ENCODE assay signal across 23 mouse cellular contexts in genomic region chr4:152041924-152042641, GRCm38 (mm10). TPM values are rescaled to one million over a fixed set of nuclear protein-coding genes. Genes with fewer than 3 reads are reported as not detected.
DNase-seq lines count a peak whose midpoint lies in the region; ATAC-seq and TF ChIP-seq lines count a peak whose summit lies in the region.
"Had no signal": no experiment of that assay in that cellular context is flagged by ENCODE, and none has a peak within 500 bp of the region (broad histone marks: within the 10 kb centered on the region; RNA-seq: fewer than 3 reads in every experiment).

No protein-coding gene starts in this region.

- H3K9me3 ChIP-seq in kidney, embryonic 16.5 days (ENCODE audit: low read length), result no peaks in the 10 kb centered on the region
- H3K9me3 ChIP-seq in megakaryocyte, embryonic 14.5 days, result no peaks in the 10 kb centered on the region
- H3K9me3 ChIP-seq in CH12.LX (replicated peaks; ENCODE audit: low read length), result no peaks in the 10 kb centered on the region
- H3K9me3 ChIP-seq: embryonic facial prominence, embryonic 12.5 days; forebrain, embryonic 15.5 days; heart, embryonic 10.5 days; hindbrain, embryonic 12.5 days had no signal

- dilution Hi-C loops in CH12.LX (cut with MboI; ENCODE audit: extremely low pct_ligation_motif_present, extremely low pct_unique_long_range_greater_than_20kb, low sequenced_read_pairs), result no loop called here

- peaks cover 55% of the 10 kb centered on the region for H3K79me2 ChIP-seq in CH12.LX (replicated peaks; ENCODE audit: control insufficient read depth, extremely low read depth, insufficient read depth, poor library complexity, severe bottlenecking)

- in situ Hi-C loops in CH12.LX (cut with MboI; ENCODE audit: low pct_ligation_motif_present, low pct_unique_long_range_greater_than_20kb, low sequenced_read_pairs), result loop anchor here (5.0 kb wide), 1 partner anchor 35 kb away; no protein-coding TSS in a partner anchor

- peak; percentile 42; the same call in 1 of the 2 replicates for TF ChIP-seq POLR2A in CH12.LX (IDR thresholded peaks at IDR 0.05; ENCODE audit: low read depth, low read length)

- no peak for TF ChIP-seq RAD21 in CH12.LX (IDR thresholded peaks at IDR 0.05; ENCODE audit: low read depth, low read length)

- no peak for TF ChIP-seq CTCF in CH12.LX (conservative IDR thresholded peaks at IDR 0.05 in 1 of 2, IDR thresholded peaks at IDR 0.05 in 1 of 2; ENCODE audit: low read depth in 2 of 2, low read length in 2 of 2)

- H3K27ac ChIP-seq in kidney, embryonic 16.5 days (ENCODE audit: low read length), result peak overlapping the region; percentile 44; the same call in 1 of the 2 replicates
- peak overlapping the region; percentile 88 for H3K27ac ChIP-seq in CH12.LX (ENCODE audit: insufficient read depth, low read depth)
- H3K27ac ChIP-seq: embryonic facial prominence, embryonic 12.5 days; forebrain, embryonic 15.5 days; heart, embryonic 10.5 days; hindbrain, embryonic 12.5 days had no signal

- no peak for DNase-seq in kidney, adult 9 months
- peak; percentile 92 for DNase-seq in A20 (ENCODE audit: low read depth, low spot score)
- peak; percentile 80 for DNase-seq in CH12.LX (ENCODE audit: extremely low read depth)
- no peak for DNase-seq in lung, postnatal 25 days (ENCODE audit: low spot score)
- DNase-seq: adrenal gland, postnatal 14 days; cerebellum, adult 11-12 months; cerebellum, adult 9-10 months; cerebellum, postnatal 25 days; gastrocnemius, postnatal 36 days; heart, adult 11 months; heart, postnatal 10 days; heart, postnatal 4 days had no signal

- no peaks in the 10 kb centered on the region for H3K27me3 ChIP-seq in kidney, embryonic 16.5 days (ENCODE audit: insufficient read depth, low read length)
- no peaks in the 10 kb centered on the region for H3K27me3 ChIP-seq in megakaryocyte, embryonic 14.5 days (replicated peaks)
- no peaks in the 10 kb centered on the region for H3K27me3 ChIP-seq in CH12.LX (replicated peaks)
- H3K27me3 ChIP-seq: embryonic facial prominence, embryonic 12.5 days; forebrain, embryonic 15.5 days; hindbrain, embryonic 12.5 days; Patski had no signal

- H3K4me3 ChIP-seq in kidney, embryonic 16.5 days (ENCODE audit: low read length), result no peak overlapping the region
- H3K4me3 ChIP-seq in megakaryocyte, embryonic 14.5 days (replicated peaks), result peak overlapping the region; percentile 7
- peak overlapping the region in 1 of 3 experiments; percentile 43 for H3K4me3 ChIP-seq in CH12.LX (replicated peaks in 1 of 3; ENCODE audit: low read depth in 2 of 3, low read length in 2 of 3, poor library complexity in 1 of 3)
- H3K4me3 ChIP-seq: embryonic facial prominence, embryonic 12.5 days; forebrain, embryonic 15.5 days; heart, embryonic 10.5 days; hindbrain, embryonic 12.5 days had no signal

- no peak for ATAC-seq in kidney, embryonic 16.5 days (ENCODE audit: low FRiP score, low TSS enrichment)
- no peak for ATAC-seq in megakaryocyte, adult 5-6 weeks (ENCODE audit: poor library complexity, severe bottlenecking)
- ATAC-seq: activated CD4-positive, CD25-positive, alpha-beta regulatory T cell, adult 4 months; CD4-positive, CD25-positive, alpha-beta regulatory T cell, adult 4 months; forebrain, embryonic 15.5 days; Patski had no signal

- 59% methylated on average over 22 of the region's 22 CpGs for WGBS in kidney, embryonic 16.5 days

- peaks cover 23% of the 10 kb centered on the region for H3K4me1 ChIP-seq in kidney, embryonic 16.5 days (ENCODE audit: insufficient read depth, low read length)
- peaks cover 59% of the 10 kb centered on the region for H3K4me1 ChIP-seq in megakaryocyte, embryonic 14.5 days
- peaks cover 22 to 49% of the 10 kb centered on the region in 2 experiments for H3K4me1 ChIP-seq in CH12.LX (ENCODE audit: control insufficient read depth in 1 of 2, insufficient read depth in 2 of 2)

- peak; percentile 82 for TF ChIP-seq EP300 in CH12.LX (IDR thresholded peaks at IDR 0.05; ENCODE audit: low read length)

- H3K9ac ChIP-seq in kidney, embryonic 16.5 days (replicated peaks; ENCODE audit: low read length), result no peak overlapping the region
- H3K9ac ChIP-seq in CH12.LX (ENCODE audit: insufficient read depth, low read depth), result no peak overlapping the region
- H3K9ac ChIP-seq: embryonic facial prominence, embryonic 12.5 days; forebrain, embryonic 15.5 days; hindbrain, embryonic 12.5 days had no signal

- H3K36me3 ChIP-seq in kidney, embryonic 16.5 days (ENCODE audit: insufficient read depth, low read length), result peaks cover 51% of the 10 kb centered on the region
- peaks cover 60% of the 10 kb centered on the region for H3K36me3 ChIP-seq in megakaryocyte, embryonic 14.5 days (replicated peaks; ENCODE audit: low read length)
- H3K36me3 ChIP-seq in CH12.LX (replicated peaks in 1 of 2; ENCODE audit: control insufficient read depth in 1 of 2, insufficient read depth in 1 of 2, low read length in 1 of 2), result peaks cover 42 to 61% of the 10 kb centered on the region in 2 experiments

- H3K4me2 ChIP-seq in kidney, embryonic 16.5 days (replicated peaks; ENCODE audit: low read depth, low read length), result no peak overlapping the region
- peak overlapping the region; percentile 85 for H3K4me2 ChIP-seq in CH12.LX (ENCODE audit: insufficient read depth, low read depth, poor library complexity, severe bottlenecking)
- H3K4me2 ChIP-seq: embryonic facial prominence, embryonic 12.5 days; forebrain, embryonic 15.5 days; hindbrain, embryonic 12.5 days had no signal

TF ChIP-seq in CH12.LX, 34 proteins besides CTCF, POLR2A, EP300 and RAD21 (continues in another document):
- TF ChIP-seq ZKSCAN1 (IDR thresholded peaks at IDR 0.05; ENCODE audit: borderline replicate concordance, low read depth, low read length) (no peak), JUN (IDR thresholded peaks at IDR 0.05; ENCODE audit: insufficient read depth, low read depth, low read length) (no peak), KAT2A (IDR thresholded peaks at IDR 0.05; ENCODE audit: insufficient replicate concordance, low read length) (no peak), RCOR1 (conservative IDR thresholded peaks at IDR 0.05; ENCODE audit: low read depth, low read length) (no peak), ZMIZ1 (IDR thresholded peaks at IDR 0.05; ENCODE audit: low read depth, low read length) (no peak), ELF1 (IDR thresholded peaks at IDR 0.05; ENCODE audit: low read depth, low read length) (peak; percentile 30; the same call in 1 of the 2 replicates), POLR2AphosphoS2 (IDR thresholded peaks at IDR 0.05; ENCODE audit: low read depth, low read length) (no peak), SIN3A (IDR thresholded peaks at IDR 0.05; ENCODE audit: low read length) (peak; percentile 48; the same call in 1 of the 2 replicates), MEF2A (IDR thresholded peaks at IDR 0.05; ENCODE audit: borderline replicate concordance, low read depth, low read length) (peak; percentile 65), HCFC1 (IDR thresholded peaks at IDR 0.05; ENCODE audit: low read depth, low read length) (no peak), ETS1 (conservative IDR thresholded peaks at IDR 0.05; ENCODE audit: low read depth, low read length) (peak; percentile 69), USF1 (IDR thresholded peaks at IDR 0.05; ENCODE audit: low read depth, low read length) (no peak), MAZ (IDR thresholded peaks at IDR 0.05; ENCODE audit: low read depth, low read length) (peak; percentile 58), JUND (conservative IDR thresholded peaks at IDR 0.05; ENCODE audit: low read depth, low read length) (no peak; the same call in 1 of the 2 replicates)

RNA-seq across cellular contexts. Expression of gene Nol9, which starts 3.0 kb away (rescaled TPM):
- polyA plus RNA-seq in kidney, embryonic 16.5 days (2015; fragmentation: Nextera tagmentation; extraction: Ambion mirVana), result 31.7 and 35.6 TPM in 2 replicates
- polyA plus RNA-seq in megakaryocyte, embryonic 14.5 days (2012; ENCODE audit: insufficient read depth, low replicate concordance), result 7.7 and 25.0 TPM in 2 replicates
- total RNA-seq in megakaryocyte, adult 5-6 weeks (2015), result 10.1 and 11.1 TPM in 2 replicates
- 10.8 and 15.5 TPM in 2 replicates for total RNA-seq in megakaryocyte, adult 5-6 weeks (2017)
- total RNA-seq in CH12.LX (2012; rRNA removed) (44.8 and 53.6 TPM in 2 replicates), CH12.LX (2014; rRNA removed) (44.7 and 47.2 TPM in 2 replicates)
- 54.3 and 60.5 TPM in 2 replicates for polyA plus RNA-seq in CH12.LX (2012; ENCODE audit: insufficient read length, low read depth)

RNA-seq across cellular contexts. Expression of gene Tas1r1, which starts 3.7 kb away (rescaled TPM):
- 0.50 and 0.63 TPM in 2 replicates for polyA plus RNA-seq in kidney, embryonic 16.5 days (2015; fragmentation: Nextera tagmentation; extraction: Ambion mirVana)
- polyA plus RNA-seq in megakaryocyte, embryonic 14.5 days (2012; ENCODE audit: insufficient read depth, low replicate concordance), result 0.34 TPM in 1 of 2 replicates, not detected in the other
- 0.11 and 0.16 TPM in 2 replicates for total RNA-seq in megakaryocyte, adult 5-6 weeks (2015)
- total RNA-seq in megakaryocyte, adult 5-6 weeks (2017), result not detected in 2 replicates
- total RNA-seq in CH12.LX (2012; rRNA removed) (0.13 and 0.21 TPM in 2 replicates), CH12.LX (2014; rRNA removed) (not detected in 2 replicates)
- not detected in 2 replicates for polyA plus RNA-seq in CH12.LX (2012; ENCODE audit: insufficient read length, low read depth)
- total RNA-seq: adrenal gland, adult 18-20 months; adrenal gland, postnatal 14 days had no signal
- polyA plus RNA-seq: activated CD4-positive, CD25-positive, alpha-beta regulatory T cell, adult 4 months; CD4-positive, CD25-positive, alpha-beta regulatory T cell, adult 4 months had no signal

RNA-seq across cellular contexts. Expression of gene Zbtb48, which starts 14.6 kb away (rescaled TPM):
- 25.3 and 26.0 TPM in 2 replicates for polyA plus RNA-seq in kidney, embryonic 16.5 days (2015; fragmentation: Nextera tagmentation; extraction: Ambion mirVana)
- polyA plus RNA-seq in megakaryocyte, embryonic 14.5 days (2012; ENCODE audit: insufficient read depth, low replicate concordance), result 3.8 and 4.3 TPM in 2 replicates
- 6.9 and 8.1 TPM in 2 replicates for total RNA-seq in megakaryocyte, adult 5-6 weeks (2015)
- total RNA-seq in megakaryocyte, adult 5-6 weeks (2017), result 3.8 and 8.9 TPM in 2 replicates
- 7.4 and 10.5 TPM in 2 replicates for total RNA-seq in CH12.LX (2012; rRNA removed)
- total RNA-seq in CH12.LX (2014; rRNA removed), result 8.6 and 10.5 TPM in 2 replicates
- polyA plus RNA-seq in CH12.LX (2012; ENCODE audit: insufficient read length, low read depth), result 13.6 and 14.0 TPM in 2 replicates

RNA-seq across cellular contexts. Expression of gene Plekhg5, which starts 30.2 kb away (rescaled TPM):
- 25.5 and 28.1 TPM in 2 replicates for polyA plus RNA-seq in kidney, embryonic 16.5 days (2015; fragmentation: Nextera tagmentation; extraction: Ambion mirVana)
- polyA plus RNA-seq in megakaryocyte, embryonic 14.5 days (2012; ENCODE audit: insufficient read depth, low replicate concordance), result 3.6 and 5.5 TPM in 2 replicates
- 1.7 and 2.6 TPM in 2 replicates for total RNA-seq in megakaryocyte, adult 5-6 weeks (2015)
- 3.0 and 3.6 TPM in 2 replicates for total RNA-seq in megakaryocyte, adult 5-6 weeks (2017)
- 1.6 and 2.1 TPM in 2 replicates for total RNA-seq in CH12.LX (2012; rRNA removed)
- 0.05 and 0.09 TPM in 2 replicates for total RNA-seq in CH12.LX (2014; rRNA removed)
- 0.82 and 1.1 TPM in 2 replicates for polyA plus RNA-seq in CH12.LX (2012; ENCODE audit: insufficient read length, low read depth)

RNA-seq across cellular contexts. Expression of gene Klhl21, which starts 33.5 kb away (rescaled TPM):
- 12.1 and 12.6 TPM in 2 replicates for polyA plus RNA-seq in kidney, embryonic 16.5 days (2015; fragmentation: Nextera tagmentation; extraction: Ambion mirVana)
- 4.4 and 7.1 TPM in 2 replicates for polyA plus RNA-seq in megakaryocyte, embryonic 14.5 days (2012; ENCODE audit: insufficient read depth, low replicate concordance)
- 2.6 and 3.8 TPM in 2 replicates for total RNA-seq in megakaryocyte, adult 5-6 weeks (2015)
- total RNA-seq in megakaryocyte, adult 5-6 weeks (2017), result 3.1 and 4.1 TPM in 2 replicates
- 7.1 and 9.5 TPM in 2 replicates for total RNA-seq in CH12.LX (2012; rRNA removed)
- total RNA-seq in CH12.LX (2014; rRNA removed), result 4.4 and 4.9 TPM in 2 replicates
- 9.1 and 9.4 TPM in 2 replicates for polyA plus RNA-seq in CH12.LX (2012; ENCODE audit: insufficient read length, low read depth)

Comparison
In these comparisons a context has a peak if more than half of its experiments do, and no peak if none do; other contexts are left out.
1. DNase-seq: peak in A20 (single experiment) and CH12.LX (single experiment); none in kidney, adult 9 months (single experiment) and lung, postnatal 25 days (single experiment).